Mouse (Mus musculus) embryo, embryonic 10 days (tissue): Measurements from ENCODE around the gene Ncoa3.
A peak's percentile ranks its signal among the peaks of the same experiment; 100 is the strongest.

Experiments used
- DNase-seq: peaks from one replicate; pipeline ENCODE4 v3.0.0-alpha.2; 2015; ENCODE audit warnings: low spot score

Gene Ncoa3

GRCm38 (mm10) chr2:166079961-166080885 lies 87.8 kb downstream of the Ncoa3 start:
- DNase-seq, result peak; percentile 35

GRCm38 (mm10) chr2:166080967-166081750 lies 88.7 kb downstream of the Ncoa3 start:
- no peak for DNase-seq

- peak; percentile 81 for DNase-seq
These were observed 89.8 kb downstream of the Ncoa3 start for GRCm38 (mm10) chr2:166082193-166082592.

GRCm38 (mm10) chr2:166082661-166083060 lies 90.2 kb downstream of the Ncoa3 start:
- DNase-seq, result no peak

- DNase-seq, result no peak
These were observed 91.2 kb downstream of the Ncoa3 start for GRCm38 (mm10) chr2:166083542-166084031.

- DNase-seq, result no peak
These were observed 91.7 kb downstream of the Ncoa3 start for GRCm38 (mm10) chr2:166084111-166084510.

GRCm38 (mm10) chr2:166084964-166085363 lies 92.5 kb downstream of the Ncoa3 start:
- DNase-seq, result peak; percentile 70

GRCm38 (mm10) chr2:166085780-166086179 lies 93.3 kb downstream of the Ncoa3 start:
- no peak for DNase-seq

- no peak for DNase-seq
These were observed 94.2 kb downstream of the Ncoa3 start for GRCm38 (mm10) chr2:166086457-166087233.

- no peak for DNase-seq
These were observed 96.6 kb downstream of the Ncoa3 start for GRCm38 (mm10) chr2:166088991-166089390.

GRCm38 (mm10) chr2:166090131-166090581 lies 97.7 kb downstream of the Ncoa3 start:
- DNase-seq, result peak; percentile 62

GRCm38 (mm10) chr2:166091599-166091998 lies 99.2 kb downstream of the Ncoa3 start:
- no peak for DNase-seq

- no peak for DNase-seq
These were observed 100.0 kb downstream of the Ncoa3 start for GRCm38 (mm10) chr2:166092412-166092811.

- DNase-seq, result no peak
These were observed 103.9 kb downstream of the Ncoa3 start for GRCm38 (mm10) chr2:166096300-166096699.

- DNase-seq, result no peak
These were observed 104.4 kb downstream of the Ncoa3 start for GRCm38 (mm10) chr2:166096834-166097233.

GRCm38 (mm10) chr2:166097443-166098291 lies 105.2 kb downstream of the Ncoa3 start:
- peak; percentile 70 for DNase-seq

GRCm38 (mm10) chr2:166098292-166098933 lies 106.0 kb downstream of the Ncoa3 start:
- DNase-seq, result no peak

GRCm38 (mm10) chr2:166100309-166101262 lies 108.2 kb downstream of the Ncoa3 start:
- DNase-seq, result no peak

- no peak for DNase-seq
These were observed 110.5 kb downstream of the Ncoa3 start for GRCm38 (mm10) chr2:166102893-166103292.
